Mouse (Mus musculus) layer of hippocampus, postnatal 14 days (tissue): ENCODE results near the gene Hsd11b1. TPM values are rescaled to one million over a fixed set of nuclear protein-coding genes. Genes with fewer than 3 reads are reported as not detected.

Experiments
- total RNA-seq, 2 experiments: library from RNA; stranded (reverse); gene quantifications; 2 replicates each; pipeline ENCODE4 v1.2.3; 2021

Gene Hsd11b1
- total RNA-seq, 2 experiments from 2014 or later, result 43.1 to 45.9 TPM

Other genes starting within 250 kb of the Hsd11b1 start
- 10 to 100 TPM; 20.5 to 22.4 TPM for gene Syt14, start 228.3 kb downstream of the Hsd11b1 start, total RNA-seq
- gene Diexf, start 133.8 kb downstream of the Hsd11b1 start, total RNA-seq, result 10 to 100 TPM; 17.4 to 24.1 TPM
- gene Irf6, start 111.0 kb downstream of the Hsd11b1 start, total RNA-seq, result under 1 TPM; 0.45 to 0.65 TPM
- gene A130010J15Rik, start 96.0 kb downstream of the Hsd11b1 start, total RNA-seq, result 1 to 10 TPM; 5.1 to 6.7 TPM
- 1 to 10 TPM; 2.1 to 3.6 TPM for gene Traf3ip3, start 62.4 kb downstream of the Hsd11b1 start, total RNA-seq
- gene Lamb3, start 56.4 kb downstream of the Hsd11b1 start, total RNA-seq, result 1 to 10 TPM in 1 of 2 experiments, under 1 TPM in 1; 0.94 to 1.6 TPM
- gene G0s2, start 9.1 kb upstream of the Hsd11b1 start, total RNA-seq, result 10 to 100 TPM in 1 of 2 experiments, 1 to 10 TPM in 1; 9.3 to 12.1 TPM
- gene Camk1g, start 106.2 kb upstream of the Hsd11b1 start, total RNA-seq, result 10 to 100 TPM; 30.7 to 37.8 TPM